Mouse (Mus musculus): ENCODE measurements around the gene Dgka. TPM values are rescaled to one million over a fixed set of nuclear protein-coding genes. Genes with fewer than 3 reads are reported as not detected.
A peak's percentile ranks its signal among the peaks of the same experiment; 100 is the strongest.
"Not testable (repeated sequence)": the region's sequence is repeated elsewhere in the genome, so short reads cannot be mapped to it uniquely, and the experiment has no call there.

Gene Dgka
- total RNA-seq, 2 experiments from 2014 or later = 7.8 to 8.5 TPM

- DNase-seq (ENCODE audit: low spot score) = no peak
Measured at GRCm38 (mm10) chr10:128737435-128737834, 7.2 kb downstream of the Dgka start.

GRCm38 (mm10) chr10:128731992-128732391 lies 12.7 kb downstream of the Dgka start:
- no peak for DNase-seq (ENCODE audit: low spot score)

- DNase-seq (ENCODE audit: low spot score) = peak; percentile 73
Measured at GRCm38 (mm10) chr10:128731002-128731433, 13.6 kb downstream of the Dgka start.

- no peak for DNase-seq (ENCODE audit: low spot score)
Measured at GRCm38 (mm10) chr10:128728059-128728458, 16.6 kb downstream of the Dgka start.

GRCm38 (mm10) chr10:128725466-128725865 lies 19.2 kb downstream of the Dgka start:
- DNase-seq (ENCODE audit: low spot score) = not testable (repeated sequence)

GRCm38 (mm10) chr10:128715559-128716537 lies 28.8 kb downstream of the Dgka start:
- DNase-seq (ENCODE audit: low spot score) = no peak

GRCm38 (mm10) chr10:128711318-128711717 lies 33.3 kb downstream of the Dgka start:
- not testable (repeated sequence) for DNase-seq (ENCODE audit: low spot score)

GRCm38 (mm10) chr10:128705317-128705693 lies 39.4 kb downstream of the Dgka start:
- DNase-seq (ENCODE audit: low spot score) = no peak

GRCm38 (mm10) chr10:128704491-128705316 lies 40.0 kb downstream of the Dgka start, which contains the start of gene Cdk2:
Cdk2 (minus strand) TSS chr10:128705031.
- DNase-seq (ENCODE audit: low spot score) = peak; percentile 93

GRCm38 (mm10) chr10:128703895-128704294 lies 40.8 kb downstream of the Dgka start, which contains the start of gene Pmel:
Pmel (plus strand) TSS chr10:128704195.
- no peak for DNase-seq (ENCODE audit: low spot score)

- no peak for DNase-seq (ENCODE audit: low spot score)
Measured at GRCm38 (mm10) chr10:128702328-128703007, 42.2 kb downstream of the Dgka start.

- DNase-seq (ENCODE audit: low spot score) = no peak
Measured at GRCm38 (mm10) chr10:128700712-128701111, 43.9 kb downstream of the Dgka start.

- DNase-seq (ENCODE audit: low spot score) = no peak
Measured at GRCm38 (mm10) chr10:128699611-128700010, 45.0 kb downstream of the Dgka start.

GRCm38 (mm10) chr10:128699006-128699405 lies 45.6 kb downstream of the Dgka start:
- DNase-seq (ENCODE audit: low spot score) = no peak

- DNase-seq (ENCODE audit: low spot score) = no peak
Measured at GRCm38 (mm10) chr10:128697072-128697725, 47.5 kb downstream of the Dgka start.

GRCm38 (mm10) chr10:128695992-128696807 lies 48.5 kb downstream of the Dgka start, which contains the start of gene Rab5b:
Rab5b (minus strand) TSS chr10:128696264.
- peak; percentile 99 for DNase-seq (ENCODE audit: low spot score)

GRCm38 (mm10) chr10:128695411-128695991 lies 49.2 kb downstream of the Dgka start:
- DNase-seq (ENCODE audit: low spot score) = no peak

GRCm38 (mm10) chr10:128674469-128675008 lies 70.1 kb downstream of the Dgka start:
- peak; percentile 31 for DNase-seq (ENCODE audit: low spot score)
